Mouse (Mus musculus): ENCODE measurements around the gene Dgkz.

Gene Dgkz

DNA sequence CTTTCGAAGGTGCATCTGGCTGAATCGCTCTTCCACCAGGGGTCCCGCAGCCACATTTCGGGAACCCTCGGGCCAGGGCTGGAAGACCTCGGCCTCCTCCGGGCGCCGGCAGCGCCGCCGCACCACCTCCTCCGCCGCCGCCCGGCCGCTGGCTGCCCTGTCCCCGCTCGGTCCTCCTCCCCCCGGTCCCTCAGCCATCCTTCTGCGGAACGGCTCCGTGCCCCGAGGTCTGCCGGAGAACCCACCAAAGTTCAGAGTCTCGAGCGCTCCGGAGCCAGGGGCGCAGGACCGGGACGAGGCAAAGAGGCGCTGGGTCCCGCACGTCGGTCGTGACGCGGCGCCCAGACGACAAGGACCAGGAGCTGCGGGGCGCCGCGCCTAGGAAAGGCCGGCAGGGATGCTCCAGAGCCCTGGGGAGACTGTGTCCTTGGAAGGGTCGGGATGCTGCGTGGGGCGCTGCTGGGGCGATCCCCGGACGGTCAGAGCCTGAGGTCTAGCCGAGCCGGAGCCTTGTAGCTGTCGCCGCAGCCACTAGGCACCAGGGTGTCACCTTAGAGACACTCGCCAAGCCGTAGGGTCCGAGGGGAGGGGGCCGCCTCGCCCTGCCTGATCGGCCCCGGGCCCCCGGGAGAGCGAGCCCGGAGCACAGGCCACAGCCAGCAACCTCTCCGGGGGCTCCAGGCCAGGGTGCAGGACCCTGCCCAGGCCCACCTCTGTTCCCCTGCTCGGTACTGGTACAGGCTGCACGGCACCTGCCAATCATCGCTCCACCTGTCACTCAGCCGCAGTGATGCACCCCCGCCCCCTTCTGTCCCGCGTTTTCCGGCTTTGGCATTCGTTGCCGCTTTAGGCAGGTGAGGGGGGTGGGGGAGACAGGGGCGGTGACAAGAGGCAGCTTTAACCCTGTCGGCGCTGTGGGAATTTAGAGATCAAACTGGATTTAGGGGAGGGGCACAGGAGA lies at the start of gene Dgkz:
Gene Dgkz, minus strand, starts transcription at position 284 of the 961 bp plus-strand sequence.
- DNase-seq (ENCODE audit: low spot score in 2 of 2): no peak

DNA sequence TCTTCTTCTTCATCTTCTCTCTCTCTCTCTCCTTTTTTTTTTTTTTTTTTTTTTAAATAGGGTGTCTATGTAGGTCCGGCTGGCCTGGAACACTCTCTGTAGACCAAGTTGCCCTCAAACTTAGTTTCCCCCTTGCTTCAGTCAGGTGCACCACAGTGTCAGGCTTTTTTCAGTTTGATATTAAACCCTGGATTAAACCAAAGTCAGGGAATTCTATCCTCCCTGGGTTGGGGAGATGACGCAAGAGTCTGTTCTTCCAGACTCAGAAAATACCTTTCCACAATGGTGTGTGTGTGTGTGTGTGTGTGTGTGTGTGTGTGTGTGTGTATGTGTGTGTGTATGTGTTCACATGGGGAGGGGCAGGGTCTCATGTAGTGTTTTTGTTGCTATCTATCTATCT lies 49.5 kb upstream of the Dgkz start:
- no peak for DNase-seq (ENCODE audit: low spot score in 2 of 2)

DNA sequence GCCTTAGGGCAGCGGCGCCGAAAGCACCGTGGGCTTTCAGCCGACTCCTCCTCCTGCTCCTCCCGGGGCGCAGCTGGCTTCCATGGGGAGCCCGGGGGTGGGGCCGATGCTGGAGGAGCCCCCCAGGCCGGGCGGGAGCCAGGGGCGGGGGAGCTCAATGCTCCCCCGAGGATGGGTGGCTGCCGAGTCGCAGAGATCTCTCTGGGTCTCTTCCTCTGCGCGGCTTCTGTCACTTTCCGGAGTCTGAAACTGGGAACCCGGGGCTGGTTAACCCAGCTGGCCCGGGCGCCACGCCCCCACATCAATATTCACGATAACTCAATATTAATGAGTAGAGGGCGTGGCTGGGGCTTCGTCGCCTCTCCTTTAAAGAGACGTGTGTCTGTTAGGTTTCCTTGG lies 48.6 kb upstream of the Dgkz start, which contains the start of gene Creb3l1:
Gene Creb3l1, minus strand, starts transcription at position 229 of the 399 bp plus-strand sequence.
- DNase-seq (ENCODE audit: low spot score in 2 of 2): no peak

- DNase-seq (ENCODE audit: low spot score in 2 of 2): no peak
These were observed 48.0 kb upstream of the Dgkz start for GRCm38 (mm10) chr2:92023362-92024273.

GRCm38 (mm10) chr2:92020676-92021265 lies 45.1 kb upstream of the Dgkz start:
- no peak for DNase-seq (ENCODE audit: low spot score in 2 of 2)

GRCm38 (mm10) chr2:92017440-92017839 lies 41.8 kb upstream of the Dgkz start:
- DNase-seq (ENCODE audit: low spot score in 2 of 2): no peak

DNA sequence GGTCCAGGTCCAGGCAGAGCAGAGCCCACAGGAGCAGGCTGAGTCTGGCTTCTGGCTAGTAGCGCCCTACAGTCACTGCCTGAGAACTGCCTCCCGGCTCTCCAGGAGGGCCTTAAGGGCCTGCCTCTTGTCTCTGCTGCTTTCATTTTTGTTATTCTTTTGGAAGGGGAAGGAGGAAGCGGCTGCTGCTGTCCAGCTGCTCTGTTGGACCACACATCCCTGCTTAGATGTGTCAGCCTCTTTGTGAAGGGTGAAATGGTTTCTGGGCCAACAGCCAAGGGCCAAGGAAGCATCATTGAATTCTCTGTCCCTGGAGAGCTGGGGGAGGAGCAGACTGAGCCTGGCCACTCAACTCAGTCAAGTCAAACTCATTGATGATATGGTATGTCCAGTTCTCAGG lies 41.3 kb upstream of the Dgkz start:
- DNase-seq (ENCODE audit: low spot score in 2 of 2): no peak

- no peak for DNase-seq (ENCODE audit: low spot score in 2 of 2)
These were observed 39.2 kb upstream of the Dgkz start for GRCm38 (mm10) chr2:92014891-92015290.

GRCm38 (mm10) chr2:92014248-92014647 lies 38.6 kb upstream of the Dgkz start:
- DNase-seq (ENCODE audit: low spot score in 2 of 2): no peak

DNA sequence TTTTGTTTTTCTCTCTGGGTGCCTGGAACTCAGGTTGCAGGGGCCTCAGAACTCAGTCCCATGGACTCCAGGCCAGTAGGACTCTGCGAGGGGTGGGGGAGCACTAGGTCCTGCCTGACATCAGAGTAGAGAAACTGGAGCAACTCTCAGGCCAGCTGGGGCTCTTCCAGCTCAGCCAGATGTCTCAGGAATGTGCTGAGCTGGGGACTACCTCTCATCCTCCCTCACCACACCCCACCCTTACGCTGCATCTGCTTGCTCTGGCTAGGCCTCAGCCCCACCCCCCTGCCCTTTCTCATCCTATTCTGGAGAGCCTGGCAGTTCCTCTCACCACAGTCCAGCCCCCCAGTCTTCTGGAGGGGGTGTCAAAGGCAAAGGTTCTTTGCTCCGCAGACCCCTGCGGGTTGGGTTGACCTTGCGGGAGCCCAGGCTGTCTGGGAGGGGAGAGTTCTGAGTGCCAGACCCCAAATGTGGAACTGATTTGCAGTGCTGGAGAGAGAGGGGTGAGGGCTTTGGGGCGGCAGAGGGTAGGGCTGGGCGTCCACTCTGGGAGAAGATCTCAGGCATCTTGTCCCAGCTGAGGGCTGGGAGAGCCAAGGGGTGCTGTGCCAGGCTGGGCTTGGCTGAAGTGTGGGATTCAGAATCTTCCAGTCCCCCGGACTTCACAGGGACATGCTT lies 37.2 kb upstream of the Dgkz start:
- no peak for DNase-seq (ENCODE audit: low spot score in 2 of 2)

DNA sequence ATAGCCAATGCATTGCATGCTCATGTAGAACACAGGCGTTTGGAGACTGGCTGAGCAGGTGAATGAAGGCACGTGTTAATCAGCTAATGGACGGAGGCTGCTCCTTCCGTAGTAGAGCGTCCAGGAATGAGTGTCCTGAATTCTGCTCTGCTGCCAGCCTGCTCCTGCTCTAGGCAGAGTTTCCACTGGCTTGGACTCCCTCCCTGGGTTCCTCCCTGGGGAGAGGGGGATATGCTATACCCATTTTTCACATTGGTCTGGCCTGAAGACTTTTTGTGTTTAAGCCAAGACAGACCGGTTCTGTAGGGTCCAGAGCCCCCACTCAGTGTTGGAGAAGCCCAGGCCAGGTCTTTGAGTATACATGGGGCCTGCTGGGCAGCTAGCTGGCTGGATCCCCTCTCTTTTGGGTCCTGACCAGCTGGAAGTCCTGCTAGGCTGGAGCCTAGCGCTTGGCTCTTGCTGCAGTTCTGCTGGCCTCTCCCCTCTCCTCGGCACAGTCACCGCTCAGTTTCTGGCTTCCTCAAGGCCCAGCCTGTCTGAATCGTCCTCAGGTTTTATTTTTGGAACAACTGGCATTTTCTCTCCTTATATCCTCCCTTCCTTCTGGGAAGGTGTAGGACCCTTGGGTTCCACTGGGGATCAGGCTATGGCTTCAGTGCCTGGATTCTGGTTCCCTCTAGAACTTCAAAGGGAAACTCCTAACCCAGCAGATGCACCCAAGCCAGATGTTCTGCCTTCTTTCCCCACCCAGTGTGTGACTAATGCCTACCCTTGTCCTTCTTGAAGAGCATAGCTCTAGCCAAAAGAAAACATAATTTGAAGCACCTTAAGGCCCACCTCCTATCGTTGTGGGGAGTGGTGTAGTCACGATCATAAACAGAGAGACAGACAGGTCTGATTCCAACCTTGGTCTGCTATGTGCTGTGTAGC lies 36.0 kb upstream of the Dgkz start:
- DNase-seq (ENCODE audit: low spot score in 2 of 2): no peak

GRCm38 (mm10) chr2:92008623-92009404 lies 33.1 kb upstream of the Dgkz start:
- no peak for DNase-seq (ENCODE audit: low spot score in 2 of 2)

DNA sequence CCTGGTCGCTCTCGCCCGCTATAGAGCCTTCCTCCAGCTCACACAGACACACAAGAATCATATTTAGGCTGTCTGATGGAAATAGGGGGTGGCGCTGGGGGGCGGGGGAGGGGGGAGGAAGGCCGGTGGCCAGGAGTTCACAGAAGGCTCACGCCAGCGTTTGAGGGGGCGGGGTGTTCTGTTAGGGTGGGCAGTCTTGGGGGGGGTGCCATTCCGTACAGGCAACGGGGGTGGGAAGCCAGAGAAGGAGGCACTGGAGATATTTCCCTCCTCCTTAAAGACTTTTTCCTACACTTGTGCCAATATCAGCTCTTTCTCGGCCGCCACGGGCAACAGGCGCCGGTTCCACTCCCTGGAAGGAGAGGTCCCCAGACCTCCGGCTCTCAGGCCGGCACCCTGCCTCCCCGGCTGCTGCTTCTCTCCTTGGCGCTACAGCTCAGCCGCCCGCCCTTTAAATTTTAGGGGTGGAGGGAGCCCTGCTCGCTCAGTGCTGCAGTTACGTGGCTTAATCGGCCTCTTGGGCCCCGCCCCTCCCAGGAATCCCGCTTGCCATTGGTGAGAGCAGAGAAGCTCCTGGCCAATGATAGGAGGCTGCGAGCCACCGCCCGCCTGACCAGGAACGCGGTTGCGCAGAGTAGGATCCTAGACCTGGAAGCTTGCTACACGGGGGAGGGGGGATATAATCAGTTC lies 32.4 kb upstream of the Dgkz start:
- peak; percentile 91 to 93 for DNase-seq (ENCODE audit: low spot score in 2 of 2)

DNA sequence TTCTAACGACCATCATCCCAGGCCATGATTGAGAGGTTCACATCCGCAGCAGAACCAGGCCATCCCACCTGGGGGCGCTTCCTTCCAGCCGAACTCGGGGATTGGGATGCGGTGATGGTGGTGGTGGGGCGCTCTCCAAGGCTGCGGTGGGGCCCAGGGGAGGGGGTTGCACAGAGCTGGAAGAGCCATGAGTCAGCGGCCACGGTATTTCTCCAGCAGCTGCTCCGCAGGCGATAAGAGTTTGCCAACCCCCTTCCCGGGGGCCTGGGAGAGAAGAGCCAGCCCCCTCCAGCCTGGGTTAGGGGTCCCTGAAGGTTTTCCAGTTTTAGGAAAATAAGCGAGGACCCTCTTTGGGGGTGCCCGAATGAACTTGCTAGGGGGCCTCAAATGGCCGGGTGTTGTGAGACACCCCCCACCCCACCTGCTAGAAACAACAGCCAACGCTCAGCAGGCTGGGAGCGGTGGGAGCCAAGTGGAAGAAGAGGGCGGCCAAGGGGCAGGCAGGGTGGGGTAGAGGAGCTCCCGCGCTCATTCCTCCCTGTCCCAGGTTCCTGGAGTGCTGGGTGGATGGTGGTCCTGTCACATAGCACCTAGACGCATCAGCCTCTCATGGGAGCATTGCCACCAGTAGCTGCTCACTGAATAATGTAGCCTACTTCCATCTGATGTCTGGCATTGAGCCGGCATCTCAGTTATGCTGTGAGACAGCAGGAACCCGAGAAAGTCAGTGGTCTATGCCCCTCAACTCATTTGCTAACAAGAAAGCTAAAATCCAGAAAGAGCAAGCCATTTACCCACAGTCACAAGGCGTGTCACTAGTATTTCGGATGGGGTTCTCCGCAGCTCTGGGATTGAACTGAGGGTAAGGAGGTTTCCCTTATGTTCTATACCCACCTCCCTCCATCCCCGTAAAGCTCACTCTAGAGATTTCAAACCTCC lies 31.6 kb upstream of the Dgkz start:
- DNase-seq (ENCODE audit: low spot score in 2 of 2): no peak

GRCm38 (mm10) chr2:92006491-92006890 lies 30.8 kb upstream of the Dgkz start:
- no peak for DNase-seq (ENCODE audit: low spot score in 2 of 2)

DNA sequence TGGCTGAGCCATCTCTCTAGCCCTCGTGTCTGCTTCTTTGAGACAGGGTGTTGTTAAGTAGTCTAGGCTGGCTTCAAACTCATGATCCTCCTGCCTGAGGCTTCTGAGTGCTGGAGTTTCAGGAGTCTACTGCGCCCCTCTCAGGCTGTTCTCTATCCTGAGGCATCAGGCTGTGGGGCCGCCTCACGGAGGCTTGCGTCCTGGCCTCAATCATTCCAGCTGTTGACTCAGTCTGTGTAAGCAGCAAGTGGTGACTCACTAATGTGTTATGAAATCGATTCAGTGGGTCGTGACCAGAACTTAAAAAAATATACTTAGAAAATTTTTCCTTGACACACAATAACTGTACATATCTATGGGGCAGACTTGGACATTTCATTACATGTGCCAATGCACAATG lies 29.0 kb upstream of the Dgkz start:
- DNase-seq (ENCODE audit: low spot score in 2 of 2): no peak

DNA sequence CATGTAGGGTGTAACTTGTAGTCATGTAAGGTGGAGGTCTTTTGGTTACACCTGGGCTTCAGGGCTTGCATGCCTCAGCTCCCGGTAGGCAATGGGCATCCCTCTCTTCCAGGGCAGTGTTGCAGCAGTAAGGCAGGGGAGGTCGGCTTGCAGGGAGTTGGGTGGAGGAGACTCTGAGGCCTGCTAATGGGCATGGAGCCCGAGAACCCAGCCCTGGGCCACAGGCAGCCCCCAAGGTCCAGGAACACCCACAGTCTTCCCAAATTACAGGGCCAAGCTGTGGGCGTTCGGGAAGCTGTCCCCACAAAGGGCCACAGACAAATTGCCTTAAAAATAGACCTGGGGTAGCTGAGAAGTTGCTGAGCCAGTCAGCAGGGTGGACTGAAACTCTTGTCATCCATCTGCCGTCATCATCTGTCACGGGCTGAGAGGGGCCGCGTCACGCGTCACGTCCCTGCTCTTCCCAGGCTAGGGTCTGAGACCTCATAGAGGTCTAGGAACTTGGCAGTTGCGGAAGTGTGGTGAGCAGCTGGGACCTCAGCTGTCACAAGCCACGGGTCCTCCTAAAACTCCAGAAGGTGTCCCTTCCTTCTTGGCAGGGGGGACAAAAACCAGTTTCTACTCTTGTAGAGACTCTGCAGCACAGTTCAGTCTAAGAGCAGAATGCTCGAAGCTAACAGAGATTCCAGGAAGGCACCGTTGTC lies 22.4 kb upstream of the Dgkz start:
- no peak for DNase-seq (ENCODE audit: low spot score in 2 of 2)
